Mouse (Mus musculus): ENCODE measurements around the gene Gps2. TPM values are rescaled to one million over a fixed set of nuclear protein-coding genes. Genes with fewer than 3 reads are reported as not detected.

Gene Gps2
- polyA plus RNA-seq (2014; fragmentation: Nextera tagmentation; extraction: Ambion mirVana) = 92.2 and 95.8 TPM in 2 replicates

- H3K4me1 ChIP-seq (ENCODE audit: control insufficient read depth, insufficient read depth, low read length) = peaks cover 23% of the 10 kb centered on the region
- peak within 1 kb of the TSS; percentile 72 for H3K4me3 ChIP-seq (ENCODE audit: low read depth, low read length)
- ATAC-seq (ENCODE audit: low FRiP score) = peak; percentile 92
- H3K9ac ChIP-seq (ENCODE audit: low read length) = peak within 1 kb of the TSS; percentile 89
- H3K36me3 ChIP-seq (ENCODE audit: control insufficient read depth, insufficient read depth, low read length) = peaks cover 54% of the 10 kb centered on the region
- no peaks in the 10 kb centered on the region for H3K27me3 ChIP-seq (ENCODE audit: control insufficient read depth, insufficient read depth, low read length)
- DNase-seq (ENCODE audit: low spot score, missing footprints) = peak; percentile 98
- peak within 1 kb of the TSS; percentile 77 for H3K27ac ChIP-seq (ENCODE audit: low read depth, low read length)
- peak within 1 kb of the TSS; percentile 74 for H3K4me2 ChIP-seq
- H3K9me3 ChIP-seq (ENCODE audit: control insufficient read depth, low read length) = no peaks in the 10 kb centered on the region
- 2% methylated on average over 61 of the region's 61 CpGs for WGBS
Measured at GRCm38 (mm10) chr11:69913554-69914371, at the start of gene Gps2. TSS of gene Gps2 (plus strand) at chr11:69913888.

GRCm38 (mm10) chr11:69864138-69864860 lies 49.4 kb upstream of the Gps2 start:
- ATAC-seq (ENCODE audit: low FRiP score) (no peak), DNase-seq (ENCODE audit: low spot score, missing footprints) (no peak)
- Histone ChIP-seq H3K27ac (ENCODE audit: low read depth, low read length) (no peak overlapping the region), H3K9ac (ENCODE audit: low read length) (no peak overlapping the region), H3K27me3 (ENCODE audit: control insufficient read depth, insufficient read depth, low read length) (no peaks in the 10 kb centered on the region), H3K4me3 (ENCODE audit: low read depth, low read length) (no peak overlapping the region), H3K9me3 (ENCODE audit: control insufficient read depth, low read length) (no peaks in the 10 kb centered on the region), H3K4me1 (ENCODE audit: control insufficient read depth, insufficient read depth, low read length) (no peaks in the 10 kb centered on the region), H3K36me3 (ENCODE audit: control insufficient read depth, insufficient read depth, low read length) (no peaks in the 10 kb centered on the region), H3K4me2 (no peak overlapping the region)
- 63% methylated on average over 8 of the region's 8 CpGs for WGBS

- ATAC-seq (ENCODE audit: low FRiP score) = no peak
- no peaks in the 10 kb centered on the region for H3K4me1 ChIP-seq (ENCODE audit: control insufficient read depth, insufficient read depth, low read length)
- 85% methylated on average over 9 of the region's 9 CpGs for WGBS
Measured at GRCm38 (mm10) chr11:69865561-69865960, 48.1 kb upstream of the Gps2 start.

GRCm38 (mm10) chr11:69867335-69867734 lies 46.4 kb upstream of the Gps2 start:
- Histone ChIP-seq H3K27ac (ENCODE audit: low read depth, low read length) (no peak overlapping the region), H3K27me3 (ENCODE audit: control insufficient read depth, insufficient read depth, low read length) (no peaks in the 10 kb centered on the region), H3K4me1 (ENCODE audit: control insufficient read depth, insufficient read depth, low read length) (no peaks in the 10 kb centered on the region), H3K9ac (ENCODE audit: low read length) (no peak overlapping the region), H3K36me3 (ENCODE audit: control insufficient read depth, insufficient read depth, low read length) (no peaks in the 10 kb centered on the region), H3K4me2 (no peak overlapping the region), H3K4me3 (ENCODE audit: low read depth, low read length) (no peak overlapping the region), H3K9me3 (ENCODE audit: control insufficient read depth, low read length) (no peaks in the 10 kb centered on the region)
- no peak for DNase-seq (ENCODE audit: low spot score, missing footprints)
- 70% methylated on average over 9 of the region's 9 CpGs for WGBS
- no peak for ATAC-seq (ENCODE audit: low FRiP score)

More at GRCm38 (mm10) chr11:69865561-69865960, 48.1 kb upstream of the Gps2 start:
- H3K4me2 ChIP-seq = no peak overlapping the region
- no peaks in the 10 kb centered on the region for H3K9me3 ChIP-seq (ENCODE audit: control insufficient read depth, low read length)
- H3K36me3 ChIP-seq (ENCODE audit: control insufficient read depth, insufficient read depth, low read length) = no peaks in the 10 kb centered on the region
- H3K27ac ChIP-seq (ENCODE audit: low read depth, low read length) = no peak overlapping the region
- no peak overlapping the region for H3K4me3 ChIP-seq (ENCODE audit: low read depth, low read length)
- no peaks in the 10 kb centered on the region for H3K27me3 ChIP-seq (ENCODE audit: control insufficient read depth, insufficient read depth, low read length)
- no peak overlapping the region for H3K9ac ChIP-seq (ENCODE audit: low read length)
- DNase-seq (ENCODE audit: low spot score, missing footprints) = no peak

- H3K4me1 ChIP-seq (ENCODE audit: control insufficient read depth, insufficient read depth, low read length) = no peaks in the 10 kb centered on the region
- ATAC-seq (ENCODE audit: low FRiP score) = no peak
- H3K9ac ChIP-seq (ENCODE audit: low read length) = no peak overlapping the region
- H3K4me3 ChIP-seq (ENCODE audit: low read depth, low read length) = no peak overlapping the region
- no peak for DNase-seq (ENCODE audit: low spot score, missing footprints)
- no peaks in the 10 kb centered on the region for H3K27me3 ChIP-seq (ENCODE audit: control insufficient read depth, insufficient read depth, low read length)
- no peaks in the 10 kb centered on the region for H3K9me3 ChIP-seq (ENCODE audit: control insufficient read depth, low read length)
- no peak overlapping the region for H3K4me2 ChIP-seq
- no peaks in the 10 kb centered on the region for H3K36me3 ChIP-seq (ENCODE audit: control insufficient read depth, insufficient read depth, low read length)
- WGBS = 82% methylated on average over 2 of the region's 2 CpGs
- H3K27ac ChIP-seq (ENCODE audit: low read depth, low read length) = no peak overlapping the region
Measured at GRCm38 (mm10) chr11:69870289-69871069, 43.2 kb upstream of the Gps2 start.

- no peak for DNase-seq (ENCODE audit: low spot score, missing footprints)
- Histone ChIP-seq H3K36me3 (ENCODE audit: control insufficient read depth, insufficient read depth, low read length) (no peaks in the 10 kb centered on the region), H3K27me3 (ENCODE audit: control insufficient read depth, insufficient read depth, low read length) (no peaks in the 10 kb centered on the region), H3K4me2 (no peak overlapping the region), H3K27ac (ENCODE audit: low read depth, low read length) (no peak overlapping the region), H3K4me3 (ENCODE audit: low read depth, low read length) (no peak overlapping the region), H3K4me1 (ENCODE audit: control insufficient read depth, insufficient read depth, low read length) (peaks cover under 1% of the 10 kb centered on the region; the same call in 1 of the 2 replicates), H3K9ac (ENCODE audit: low read length) (no peak overlapping the region), H3K9me3 (ENCODE audit: control insufficient read depth, low read length) (no peaks in the 10 kb centered on the region)
- WGBS = 95% methylated on average over 7 of the region's 7 CpGs
- ATAC-seq (ENCODE audit: low FRiP score) = no peak
Measured at GRCm38 (mm10) chr11:69871822-69872221, 41.9 kb upstream of the Gps2 start.

GRCm38 (mm10) chr11:69872451-69872850 lies 41.2 kb upstream of the Gps2 start:
- 79% methylated on average over 4 of the region's 4 CpGs for WGBS
- Histone ChIP-seq H3K27me3 (ENCODE audit: control insufficient read depth, insufficient read depth, low read length) (no peaks in the 10 kb centered on the region), H3K4me2 (no peak overlapping the region), H3K9me3 (ENCODE audit: control insufficient read depth, low read length) (no peaks in the 10 kb centered on the region), H3K27ac (ENCODE audit: low read depth, low read length) (no peak overlapping the region), H3K9ac (ENCODE audit: low read length) (no peak overlapping the region), H3K36me3 (ENCODE audit: control insufficient read depth, insufficient read depth, low read length) (no peaks in the 10 kb centered on the region), H3K4me1 (ENCODE audit: control insufficient read depth, insufficient read depth, low read length) (peaks cover 6% of the 10 kb centered on the region; the same call in 1 of the 2 replicates), H3K4me3 (ENCODE audit: low read depth, low read length) (no peak overlapping the region)
- DNase-seq (ENCODE audit: low spot score, missing footprints) (no peak), ATAC-seq (ENCODE audit: low FRiP score) (no peak)

- peaks cover 16% of the 10 kb centered on the region for H3K4me1 ChIP-seq (ENCODE audit: control insufficient read depth, insufficient read depth, low read length)
- no peak overlapping the region for H3K4me2 ChIP-seq
- DNase-seq (ENCODE audit: low spot score, missing footprints) = no peak
- no peaks in the 10 kb centered on the region for H3K36me3 ChIP-seq (ENCODE audit: control insufficient read depth, insufficient read depth, low read length)
- ATAC-seq (ENCODE audit: low FRiP score) = no peak
- WGBS = 68% methylated on average over 7 of the region's 7 CpGs
- no peak overlapping the region for H3K4me3 ChIP-seq (ENCODE audit: low read depth, low read length)
- no peaks in the 10 kb centered on the region for H3K9me3 ChIP-seq (ENCODE audit: control insufficient read depth, low read length)
- no peaks in the 10 kb centered on the region; the same call in 1 of the 2 replicates for H3K27me3 ChIP-seq (ENCODE audit: control insufficient read depth, insufficient read depth, low read length)
- no peak overlapping the region for H3K27ac ChIP-seq (ENCODE audit: low read depth, low read length)
- no peak overlapping the region; the same call in 1 of the 2 replicates for H3K9ac ChIP-seq (ENCODE audit: low read length)
Measured at GRCm38 (mm10) chr11:69876186-69876585, 37.5 kb upstream of the Gps2 start.

Measured in midbrain, embryonic 11.5 days (tissue).